Mouse (Mus musculus) liver, postnatal 0 days (tissue): Measurements from ENCODE around the gene Dnah2.

ENCODE experiments used
- CTCF ChIP-seq: sonication (generic); IDR thresholded peaks from 2 replicates; pipeline ENCODE4 v1.5.1; 2016; ENCODE audit warnings: antibody characterized with exemption, low read depth
- EP300 ChIP-seq: IDR thresholded peaks from 2 replicates; pipeline ENCODE4 v1.6.1; 2016; ENCODE audit warnings: antibody characterized with exemption, low read depth, mild to moderate bottlenecking

DNA sequence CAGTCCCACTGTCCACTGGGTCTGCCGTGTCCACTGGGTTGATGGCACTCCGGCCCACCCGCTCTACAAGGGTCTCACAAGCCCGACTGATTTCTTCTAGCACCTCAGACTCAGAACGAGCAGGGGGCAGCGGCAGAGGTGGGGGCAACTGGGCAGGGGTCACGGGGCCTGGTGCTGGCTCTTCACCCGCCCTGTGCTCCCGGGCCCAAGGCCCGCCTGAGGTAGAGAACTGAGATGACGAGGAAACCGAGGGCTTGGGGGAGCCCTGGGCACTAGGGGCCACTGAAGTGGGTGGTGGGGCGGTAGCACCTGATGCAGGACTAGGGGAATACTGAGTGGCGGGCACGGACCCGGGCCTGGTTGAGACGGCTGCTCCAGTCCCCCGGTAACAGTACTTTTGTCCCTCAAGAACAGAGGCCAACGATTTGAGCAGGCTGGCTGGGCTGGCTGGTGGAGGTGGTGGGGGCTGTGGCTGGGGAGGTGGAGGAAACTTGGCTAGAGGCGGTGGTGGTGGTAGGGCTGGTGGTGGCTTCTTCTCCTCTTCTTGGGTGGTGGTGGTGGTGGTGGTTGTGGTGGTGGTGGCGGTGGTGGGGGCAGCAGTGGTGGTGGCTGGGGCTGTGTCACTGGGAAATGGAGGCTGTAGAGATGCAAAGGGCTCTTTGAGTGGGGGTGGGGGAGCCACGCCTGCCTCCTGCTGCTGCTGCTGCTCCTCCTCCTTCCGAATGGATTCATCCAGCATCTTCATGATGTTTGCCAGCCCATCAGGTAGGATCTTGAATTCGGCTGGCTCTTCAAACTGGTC, 144.1 kb downstream of the Dnah2 start:
- TF ChIP-seq CTCF (no peak), EP300 (no peak)
